In the genomic region with DNA sequence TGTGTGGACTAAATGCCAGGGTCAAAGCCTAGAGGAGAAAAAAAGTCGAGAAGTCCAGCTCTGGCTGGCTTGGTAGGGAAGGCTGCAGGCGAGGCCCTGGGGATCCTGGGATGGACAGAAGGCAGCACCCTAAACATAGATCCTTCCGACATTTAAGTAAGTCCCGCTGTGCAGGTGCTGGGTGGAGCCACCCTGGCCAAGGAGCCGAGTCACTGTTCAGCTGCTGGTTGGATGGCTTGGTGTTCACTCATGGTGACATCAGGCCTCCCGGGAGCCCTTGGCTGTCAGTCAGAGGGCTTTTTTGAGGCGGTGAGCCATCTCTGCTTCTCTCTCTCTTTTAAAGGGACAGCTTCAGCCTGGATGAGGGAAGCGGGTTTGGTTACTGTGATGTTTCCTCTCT, we compare ENCODE assay signal across 7 mouse cellular contexts. TPM values are rescaled to one million over a fixed set of nuclear protein-coding genes. Genes with fewer than 3 reads are reported as not detected.
DNase-seq lines count a peak whose midpoint lies in the region; ATAC-seq and TF ChIP-seq lines count a peak whose summit lies in the region.

No protein-coding gene starts in this region.

- no peak for TF ChIP-seq POLR2A in lung, adult 2 months (IDR thresholded peaks at IDR 0.05; ENCODE audit: borderline replicate concordance, extremely low read depth, low read depth, low read length)

- H3K27me3 ChIP-seq in heart, postnatal 0 days (ENCODE audit: control insufficient read depth, insufficient read depth, low read length): no peaks in the 10 kb centered on the region

- no peak for TF ChIP-seq EP300 in heart, postnatal 0 days (IDR thresholded peaks at IDR 0.05; ENCODE audit: low read depth)

- 0 out of 2 replicates have a peak overlapping the region, but pooled peaks have one; percentile 4 for H3K4me3 ChIP-seq in heart, postnatal 0 days (ENCODE audit: low read depth, low read length)
- H3K4me3 ChIP-seq in lung, adult 2 months (replicated peaks; ENCODE audit: extremely low read depth, low read depth, low read length): no peak overlapping the region

- peaks cover 4% of the 10 kb centered on the region; the same call in 1 of the 2 replicates for H3K4me1 ChIP-seq in heart, postnatal 0 days (ENCODE audit: control insufficient read depth, insufficient read depth)
- no peaks in the 10 kb centered on the region for H3K4me1 ChIP-seq in lung, adult 2 months (ENCODE audit: control insufficient read depth, insufficient read depth, low read length)

- no peaks in the 10 kb centered on the region for H3K36me3 ChIP-seq in heart, postnatal 0 days (replicated peaks; ENCODE audit: control insufficient read depth, insufficient read depth, low read length)

- no peaks in the 10 kb centered on the region for H3K9me3 ChIP-seq in heart, postnatal 0 days (replicated peaks; ENCODE audit: control insufficient read depth, low read length)

- H3K27ac ChIP-seq in heart, postnatal 0 days (ENCODE audit: low read depth): no peak overlapping the region

- DNase-seq in A20 (ENCODE audit: low read depth, low spot score) (peak; percentile 4), adipocyte (ENCODE audit: low spot score) (peak; percentile 76)
- DNase-seq in cerebellum, postnatal 36 days: peak; percentile 88 to 89
- peak; percentile 69 for DNase-seq in heart, postnatal 0 days (ENCODE audit: low spot score)
- DNase-seq in skeletal muscle tissue, adult 2 months (ENCODE audit: low read depth, low spot score): peak; percentile 79
- DNase-seq in lung, adult 2 months: no peak

- H3K9ac ChIP-seq in heart, postnatal 0 days (replicated peaks; ENCODE audit: low read depth, low read length): no peak overlapping the region

- ATAC-seq in heart, postnatal 0 days (ENCODE audit: insufficient read depth, low read depth): peak; percentile 85
- no peak for ATAC-seq in inflammation-experienced regulatory T-cells, adult 6 months

- no peak for TF ChIP-seq CTCF in heart, postnatal 0 days (IDR thresholded peaks at IDR 0.05; ENCODE audit: low read depth)
- no peak for TF ChIP-seq CTCF in lung, adult 2 months (IDR thresholded peaks at IDR 0.05; ENCODE audit: insufficient read depth, low read length)

- 18% methylated on average over 8 of the region's 8 CpGs for WGBS in heart, postnatal 0 days
- 34% methylated on average over 8 of the region's 8 CpGs for WGBS in lung, adult 2 months

- peak overlapping the region; percentile 47 for H3K4me2 ChIP-seq in heart, postnatal 0 days (ENCODE audit: low read depth, low read length)

RNA-seq across cellular contexts. Expression of a gene that starts 21.0 kb away (rescaled TPM):
- 0.08 and 2.0 TPM in 2 replicates for total RNA-seq in heart, postnatal 0 days (2014; rRNA removed; ENCODE audit: low replicate concordance)
- 0.07 and 0.08 TPM in 2 replicates for polyA plus RNA-seq in heart, postnatal 0 days (2015; fragmentation: Nextera tagmentation; extraction: Ambion mirVana)
- not detected for polyA plus RNA-seq in inflammation-experienced regulatory T-cells, adult 6 months (2017; shearing (Covaris generic))
- 0.11 and 0.19 TPM in 2 replicates for polyA plus RNA-seq in lung, adult 2 months (2012; rRNA removed)

RNA-seq across cellular contexts. Expression of a gene that starts 55.2 kb away (rescaled TPM):
- total RNA-seq in heart, postnatal 0 days (2014; rRNA removed; ENCODE audit: low replicate concordance): 31.8 and 35.0 TPM in 2 replicates
- 157 and 158 TPM in 2 replicates for polyA plus RNA-seq in heart, postnatal 0 days (2015; fragmentation: Nextera tagmentation; extraction: Ambion mirVana)
- 100 to 1,000 TPM in 1 of 3 experiments, 10 to 100 TPM in 2; 60.0 to 106 (median 82.2) TPM for polyA plus RNA-seq in inflammation-experienced regulatory T-cells, adult 6 months (2017; shearing (Covaris generic))
- polyA plus RNA-seq in lung, adult 2 months (2012; rRNA removed): 39.4 and 52.8 TPM in 2 replicates
